Mouse (Mus musculus): ENCODE results near the gene Secisbp2l.

The Secisbp2l gene

GRCm38 (mm10) chr2:125782719-125783109 is at the start of gene Secisbp2l:
Gene Secisbp2l, minus strand, starts transcription at chr2:125782870.
- peak; percentile 96 to 97 for DNase-seq

DNA sequence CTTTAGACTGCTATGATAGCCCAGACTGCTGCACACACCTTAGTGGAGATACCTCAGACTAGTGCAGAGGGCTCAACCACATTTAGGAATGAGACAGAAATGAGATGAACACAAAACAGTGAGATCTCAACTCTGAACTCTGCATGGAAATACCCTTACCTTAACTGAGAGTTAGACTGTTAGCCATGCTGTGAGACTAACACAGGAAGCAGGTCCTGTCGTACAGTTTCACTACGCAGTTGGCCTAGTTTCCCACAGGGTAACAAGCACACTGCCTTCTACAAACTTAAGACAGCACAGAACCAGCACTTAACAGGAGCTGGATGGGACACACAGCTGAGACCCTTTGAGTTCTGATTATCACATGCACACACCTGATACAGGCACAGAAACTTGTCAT is 47.3 kb upstream of the Secisbp2l start:
- DNase-seq, result no peak

DNA sequence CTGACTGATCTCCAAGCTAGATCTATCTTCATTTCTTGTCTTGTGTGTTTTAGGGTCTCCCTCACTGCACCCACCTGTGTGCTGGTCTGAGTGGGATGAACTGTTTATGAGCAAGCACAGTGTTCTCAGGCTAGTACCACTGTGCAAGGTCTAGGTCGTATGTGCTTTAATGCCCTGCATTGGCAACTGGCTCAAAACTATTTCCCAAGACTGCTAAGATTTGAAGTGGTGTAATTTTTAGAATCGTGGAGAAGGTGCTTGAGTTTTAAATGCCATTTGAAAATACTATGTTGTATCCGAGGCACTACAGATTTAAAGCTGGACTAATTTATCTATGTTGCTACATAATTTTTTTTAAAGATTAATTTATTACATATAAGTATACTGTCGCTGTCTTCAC is 45.2 kb upstream of the Secisbp2l start:
- DNase-seq, result no peak

GRCm38 (mm10) chr2:125826201-125826600 is 43.5 kb upstream of the Secisbp2l start:
- DNase-seq, result no peak

DNA sequence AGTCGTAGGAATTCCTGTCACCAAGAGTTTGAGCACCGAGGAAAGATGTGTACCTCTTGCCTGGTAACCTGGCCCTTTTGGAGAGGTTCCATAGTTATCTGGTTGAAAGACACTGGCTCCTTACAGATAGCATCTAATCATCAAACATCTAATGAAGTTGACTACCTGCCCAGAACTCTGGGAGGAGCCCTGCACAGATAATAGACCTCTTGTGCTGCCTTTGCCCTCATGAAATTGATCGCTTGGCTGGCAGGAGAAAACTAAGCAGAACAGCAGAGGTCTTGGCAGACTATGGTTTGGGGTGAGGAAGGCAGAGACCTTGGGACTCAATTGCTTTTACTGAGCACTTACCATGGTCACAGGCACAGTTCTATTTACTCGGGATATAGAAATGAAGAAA is 37.7 kb upstream of the Secisbp2l start:
- DNase-seq, result no peak

DNA sequence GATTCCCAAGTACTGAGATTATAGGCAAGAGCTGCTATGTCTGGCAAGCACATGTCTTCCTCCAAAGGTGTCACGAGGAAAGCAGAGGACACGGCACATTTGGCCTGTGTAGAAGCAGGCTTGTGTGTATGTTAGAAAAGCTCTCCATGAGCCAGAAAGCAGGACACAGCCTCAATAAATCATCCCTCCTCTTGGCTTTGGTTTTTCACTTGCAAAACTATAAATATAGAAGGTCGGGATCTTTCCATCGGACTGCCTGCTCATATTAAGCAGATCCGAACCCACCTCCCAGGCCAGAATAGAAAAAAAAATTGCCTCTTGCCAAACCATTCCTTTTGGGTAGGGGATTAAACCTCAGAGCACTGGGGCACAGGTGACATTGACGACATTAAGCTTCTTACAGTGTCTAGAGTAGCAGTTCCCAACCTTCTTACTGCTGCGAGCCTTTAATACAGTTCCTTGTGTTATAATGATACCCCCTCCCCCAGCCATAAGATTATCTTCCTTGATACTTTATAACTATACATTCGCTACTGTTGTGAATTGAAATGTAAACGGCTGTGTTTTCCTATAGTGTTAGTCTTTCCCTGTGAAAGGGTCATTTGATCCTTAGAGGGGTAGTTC is 31.4 kb upstream of the Secisbp2l start:
- no peak for DNase-seq

GRCm38 (mm10) chr2:125811332-125811731 is 28.7 kb upstream of the Secisbp2l start:
- DNase-seq, result no peak

- DNase-seq, result no peak
Measured at GRCm38 (mm10) chr2:125809551-125809950, 26.9 kb upstream of the Secisbp2l start.

DNA sequence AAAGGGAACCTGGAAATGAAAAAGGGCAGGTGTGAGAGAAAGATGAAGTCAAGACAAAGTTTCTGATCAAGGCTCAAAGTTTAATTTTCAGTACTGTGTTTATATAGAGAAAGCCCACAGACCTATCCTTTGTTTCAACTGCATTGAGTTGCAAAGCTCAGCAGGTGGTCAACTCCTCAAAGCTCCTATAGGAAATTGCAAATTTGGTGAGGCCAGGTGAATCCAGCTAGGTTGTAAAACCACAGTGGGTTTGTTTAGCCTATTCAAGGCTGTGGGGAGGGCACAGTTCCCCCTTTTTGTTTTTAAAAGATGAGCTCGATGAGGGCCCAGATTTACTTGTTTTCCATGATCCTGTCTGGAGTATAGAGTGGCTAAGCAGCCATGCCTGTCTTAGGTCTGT is 23.2 kb upstream of the Secisbp2l start:
- no peak for DNase-seq

- DNase-seq, result no peak
Measured at GRCm38 (mm10) chr2:125801947-125802346, 19.3 kb upstream of the Secisbp2l start.

DNA sequence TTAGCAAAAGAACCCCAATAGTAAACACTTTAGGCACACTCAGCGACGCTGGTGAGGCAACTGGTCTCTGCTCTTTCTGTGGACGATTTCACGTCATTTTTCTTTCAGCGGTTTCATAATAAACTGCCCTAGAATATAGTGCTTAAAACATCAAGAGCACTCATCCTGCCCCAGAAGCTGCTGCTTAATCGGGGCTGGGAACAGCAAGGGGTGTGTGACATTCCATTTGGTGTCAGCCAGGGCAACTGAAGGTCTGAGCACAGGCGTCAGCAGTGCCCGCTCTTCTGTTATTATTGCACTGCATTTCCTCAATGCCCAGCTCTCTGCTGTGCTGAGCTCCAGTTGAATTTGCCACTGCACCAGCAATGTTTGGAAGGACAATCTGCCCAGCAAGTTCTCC is 18.4 kb upstream of the Secisbp2l start:
- DNase-seq, result no peak

DNA sequence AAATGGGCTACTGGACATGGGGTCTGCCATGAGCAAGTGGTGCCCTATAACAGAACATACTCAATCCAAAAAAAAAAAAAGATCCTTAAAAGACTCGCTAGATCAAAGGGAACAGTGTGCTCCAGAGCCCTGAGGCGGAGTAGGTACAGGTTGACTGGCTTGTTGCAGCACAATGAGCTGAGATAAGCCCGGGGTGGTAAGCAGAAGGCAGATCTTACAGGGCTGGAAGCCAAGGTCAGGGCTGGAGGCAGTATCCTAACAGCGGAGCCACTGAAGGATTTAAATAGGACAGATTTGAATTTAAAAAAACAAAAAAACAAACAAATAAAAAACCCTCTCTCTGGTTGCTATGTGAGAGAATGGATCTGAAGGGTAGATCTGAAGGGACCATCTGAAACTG is 17.8 kb upstream of the Secisbp2l start:
- DNase-seq, result peak; percentile 35

DNA sequence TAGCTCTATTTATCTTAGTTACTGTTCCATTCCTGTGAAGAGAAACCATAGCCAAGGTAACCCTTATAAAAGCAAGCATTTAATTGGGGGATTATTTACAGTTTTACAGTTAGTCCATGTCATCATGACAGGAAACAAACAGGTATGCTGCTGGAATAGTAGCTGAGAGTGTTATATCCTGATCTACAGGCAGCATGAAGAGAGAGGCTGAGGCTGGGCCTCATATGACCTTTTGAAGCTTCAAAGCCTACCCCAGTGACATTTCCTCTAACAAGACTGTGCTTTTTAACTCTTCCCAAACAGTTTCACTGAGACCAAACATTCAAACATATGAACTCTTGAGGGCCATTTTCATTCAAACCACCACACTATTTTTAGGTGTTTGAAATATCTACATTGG is 15.2 kb upstream of the Secisbp2l start:
- DNase-seq, result no peak

DNA sequence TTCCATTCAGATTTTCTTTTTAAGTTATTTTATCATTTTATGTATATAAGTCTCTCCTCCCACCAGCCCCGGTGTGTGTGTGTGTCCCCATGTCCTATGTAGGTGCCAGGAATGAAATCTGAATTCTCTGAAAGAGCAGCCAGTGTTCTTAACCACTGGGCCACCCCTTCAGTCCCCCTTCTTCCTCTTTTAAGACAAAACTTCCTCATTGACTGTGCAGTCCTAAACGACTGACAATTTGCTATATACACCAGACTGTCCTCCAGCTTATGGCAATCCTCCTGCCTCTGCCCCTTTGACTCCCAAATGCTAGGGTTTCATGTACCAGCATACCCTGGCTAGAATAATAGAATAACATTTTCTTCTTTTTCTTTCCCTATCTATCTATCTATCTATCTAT is 12.4 kb upstream of the Secisbp2l start:
- no peak for DNase-seq

- DNase-seq, result no peak
Measured at GRCm38 (mm10) chr2:125794166-125794565, 11.5 kb upstream of the Secisbp2l start.

DNA sequence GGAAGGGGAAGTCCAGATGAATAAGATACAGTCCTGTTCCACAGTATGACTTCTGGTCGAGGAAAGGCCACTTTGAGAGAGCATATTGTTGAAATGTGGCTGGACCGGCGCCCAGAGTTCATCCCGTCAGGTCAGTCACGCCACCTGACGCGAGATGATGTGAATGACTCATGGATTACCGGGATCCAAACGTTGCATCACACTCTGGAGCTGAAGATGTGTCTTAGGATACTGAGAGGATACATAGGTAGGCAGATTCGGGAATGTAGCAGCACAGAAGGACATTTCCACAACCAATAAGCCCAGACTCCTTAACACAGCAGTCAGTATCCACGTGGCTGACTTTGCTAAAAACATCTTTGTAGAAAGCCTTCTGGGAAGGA is 10.2 kb upstream of the Secisbp2l start:
- peak in 1 of 2 experiments; percentile 29 for DNase-seq

DNA sequence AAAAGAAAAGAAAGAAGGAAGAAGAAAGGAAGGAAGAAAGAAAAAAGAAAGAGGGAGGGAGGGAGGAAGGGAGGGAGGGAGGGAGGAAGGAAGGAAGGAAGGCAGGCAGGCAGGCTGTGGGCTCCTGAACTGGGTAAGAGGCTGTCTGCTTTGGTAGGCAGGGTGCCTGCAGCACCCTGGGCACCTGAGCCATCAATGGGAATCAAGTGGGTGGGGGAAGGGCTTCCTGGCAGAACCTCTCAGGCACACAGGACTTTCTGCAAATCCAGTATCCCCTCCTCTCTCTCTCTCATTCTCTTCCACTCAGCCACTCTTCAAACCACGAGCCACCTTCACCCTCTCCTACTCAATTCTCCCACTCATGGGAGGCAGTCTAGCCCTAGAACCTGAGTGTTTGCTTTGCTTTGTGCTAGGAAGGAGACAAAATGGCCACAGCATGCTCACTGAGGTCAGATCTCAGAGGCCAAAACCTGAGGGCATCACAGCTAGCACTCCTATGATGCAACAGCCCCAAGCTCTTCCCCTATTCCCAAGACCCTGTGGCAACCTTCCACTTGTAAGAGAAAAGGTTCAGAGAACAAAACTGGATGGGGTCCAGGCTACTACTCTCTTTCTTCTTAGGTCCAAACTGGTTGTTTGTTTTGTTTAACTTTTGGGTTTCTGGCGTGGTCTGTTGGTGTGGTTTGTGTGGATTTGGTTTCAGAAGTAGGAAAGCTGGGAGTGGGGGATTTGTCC is 9.6 kb upstream of the Secisbp2l start:
- no peak for DNase-seq

GRCm38 (mm10) chr2:125791485-125791885 is 8.8 kb upstream of the Secisbp2l start:
- DNase-seq, result no peak

GRCm38 (mm10) chr2:125790242-125790641 is 7.6 kb upstream of the Secisbp2l start:
- no peak for DNase-seq

DNA sequence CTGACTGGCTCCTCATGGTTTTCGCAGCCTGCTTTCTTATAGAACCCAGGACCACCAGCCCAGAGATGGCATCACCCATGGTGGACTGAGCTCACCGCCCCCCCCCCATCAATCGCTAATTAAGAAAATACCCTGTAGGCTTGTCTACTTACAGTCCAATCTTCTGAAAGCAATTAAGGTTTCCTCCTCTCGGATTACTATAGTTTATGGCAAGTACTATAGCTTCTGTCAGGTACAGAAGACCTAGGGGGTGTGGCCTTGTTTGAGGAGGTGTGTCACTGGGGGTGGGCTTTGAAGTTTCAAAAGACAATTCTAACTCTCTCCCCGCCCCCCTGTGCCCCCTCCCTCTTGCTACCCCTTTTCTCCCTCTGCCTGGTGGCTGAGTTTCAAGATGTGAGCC is 6.6 kb upstream of the Secisbp2l start:
- DNase-seq, result no peak

DNA sequence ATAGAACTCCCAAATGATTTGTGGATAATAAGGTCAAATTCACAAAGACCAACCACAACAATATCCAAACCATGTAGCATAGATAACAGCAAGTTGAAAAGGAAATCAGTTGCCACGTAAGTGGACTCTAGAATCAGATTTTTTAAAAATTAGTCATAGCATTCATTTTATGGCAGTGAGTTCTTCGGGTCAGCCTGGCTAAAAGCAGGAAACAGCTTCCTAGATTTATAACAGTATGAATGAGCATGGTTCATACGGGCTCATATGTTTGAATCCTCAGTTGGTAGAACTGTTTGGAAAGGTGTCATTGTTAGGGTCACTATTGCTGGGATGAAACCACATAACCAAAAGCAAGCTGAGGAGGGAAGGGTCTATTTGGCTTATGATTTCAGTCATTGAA is 6.1 kb upstream of the Secisbp2l start:
- no peak for DNase-seq

GRCm38 (mm10) chr2:125788351-125788750 is 5.7 kb upstream of the Secisbp2l start:
- no peak for DNase-seq

DNA sequence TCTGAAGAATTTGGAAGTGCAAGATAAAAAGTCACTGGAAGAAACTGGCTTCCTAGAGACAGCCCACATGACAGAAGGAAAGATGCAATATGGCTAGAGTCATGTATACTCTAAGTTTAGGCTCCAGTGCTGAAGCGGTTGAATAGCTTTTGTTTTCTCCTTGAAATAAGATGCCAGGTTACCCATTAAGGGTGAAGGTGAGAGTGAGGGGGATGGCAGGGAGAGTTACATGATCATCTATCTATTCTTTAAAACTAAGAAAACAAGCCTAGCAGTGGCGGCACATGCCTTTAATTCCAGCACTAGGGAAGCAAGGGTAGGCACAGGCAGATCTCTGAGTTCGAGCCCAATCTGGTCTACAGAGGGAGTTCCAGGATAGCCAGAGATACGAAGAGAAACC is 2.4 kb upstream of the Secisbp2l start:
- no peak for DNase-seq

DNA sequence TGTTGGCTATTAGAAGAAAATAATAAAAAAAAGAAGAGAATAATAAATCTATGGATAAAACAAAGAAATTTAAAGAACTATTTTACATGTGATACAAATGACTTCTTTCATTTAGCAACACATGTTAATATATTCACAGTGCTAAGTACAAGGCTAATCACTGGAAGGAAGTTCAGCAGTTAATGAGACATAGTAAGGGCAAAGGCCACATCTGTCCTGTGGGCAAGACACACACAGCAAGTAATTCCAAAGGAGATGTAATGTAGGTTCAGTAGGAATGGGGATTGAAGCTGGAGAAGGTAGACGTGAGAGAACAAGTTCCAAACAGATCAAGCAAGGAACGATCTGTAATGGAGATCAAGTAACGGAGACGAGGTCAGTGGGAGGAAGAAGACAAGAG is 1.7 kb upstream of the Secisbp2l start:
- no peak for DNase-seq

- peak; percentile 11 to 12 for DNase-seq
Measured at GRCm38 (mm10) chr2:125783868-125784267, 1.2 kb upstream of the Secisbp2l start.
